ENCODE assay signal across 9 mouse cellular contexts in genomic region chr11:114822727-114823126, GRCm38 (mm10). TPM values are rescaled to one million over a fixed set of nuclear protein-coding genes. Genes with fewer than 3 reads are reported as not detected.
A peak's percentile ranks its signal among the peaks of the same experiment; 100 is the strongest.
DNase-seq lines count a peak whose midpoint lies in the region; ATAC-seq and TF ChIP-seq lines count a peak whose summit lies in the region.
"Had no signal": no experiment of that assay in that cellular context is flagged by ENCODE, and none has a peak within 500 bp of the region (broad histone marks: within the 10 kb centered on the region; RNA-seq: fewer than 3 reads in every experiment).

No protein-coding gene starts in this region.

- H3K9me3 ChIP-seq in forebrain, embryonic 10.5 days = peaks cover 11% of the 10 kb centered on the region
- no peaks in the 10 kb centered on the region for H3K9me3 ChIP-seq in forebrain, embryonic 11.5 days (ENCODE audit: control insufficient read depth, low read length)
- H3K9me3 ChIP-seq in lung, embryonic 16.5 days (ENCODE audit: control insufficient read depth, low read length) = no peaks in the 10 kb centered on the region
- no peaks in the 10 kb centered on the region for H3K9me3 ChIP-seq in stomach, postnatal 0 days (ENCODE audit: control insufficient read depth, low read length)

- H3K4me3 ChIP-seq in forebrain, embryonic 10.5 days = peak overlapping the region; percentile 26; the same call in 1 of the 2 replicates
- no peak overlapping the region for H3K4me3 ChIP-seq in forebrain, embryonic 11.5 days (ENCODE audit: low read depth, low read length)
- H3K4me3 ChIP-seq in embryonic fibroblast, embryonic 13.5 days (ENCODE audit: insufficient read depth, low read length) = no peak overlapping the region
- H3K4me3 ChIP-seq in lung, embryonic 16.5 days (ENCODE audit: low read length) = no peak overlapping the region
- no peak overlapping the region for H3K4me3 ChIP-seq in stomach, postnatal 0 days (ENCODE audit: low read depth, low read length)

- H3K9ac ChIP-seq in forebrain, embryonic 11.5 days (ENCODE audit: low read length) = no peak overlapping the region
- H3K9ac ChIP-seq in lung, embryonic 16.5 days (ENCODE audit: low read length) = no peak overlapping the region
- no peak overlapping the region for H3K9ac ChIP-seq in stomach, postnatal 0 days (ENCODE audit: low read length)

- no peak overlapping the region for H3K4me2 ChIP-seq in forebrain, embryonic 11.5 days (ENCODE audit: low read depth, low read length, severe bottlenecking)
- peak overlapping the region; percentile 38 for H3K4me2 ChIP-seq in lung, embryonic 16.5 days (ENCODE audit: low read depth, low read length)
- H3K4me2 ChIP-seq in stomach, postnatal 0 days (replicated peaks; ENCODE audit: low read depth) = 0 out of 2 replicates have a peak overlapping the region, but pooled peaks have one; percentile 11

- H3K36me3 ChIP-seq in forebrain, embryonic 10.5 days (replicated peaks) = no peaks in the 10 kb centered on the region
- H3K36me3 ChIP-seq in forebrain, embryonic 11.5 days (ENCODE audit: control insufficient read depth, insufficient read depth, low read length) = no peaks in the 10 kb centered on the region
- H3K36me3 ChIP-seq in lung, embryonic 16.5 days (ENCODE audit: control insufficient read depth, insufficient read depth, low read length) = no peaks in the 10 kb centered on the region
- H3K36me3 ChIP-seq in stomach, postnatal 0 days (ENCODE audit: control insufficient read depth, insufficient read depth, low read length) = no peaks in the 10 kb centered on the region

- H3K27me3 ChIP-seq in forebrain, embryonic 10.5 days (ENCODE audit: poor library complexity, severe bottlenecking) = peaks cover 23% of the 10 kb centered on the region
- H3K27me3 ChIP-seq in forebrain, embryonic 11.5 days (ENCODE audit: control insufficient read depth, insufficient read depth, low read length) = no peaks in the 10 kb centered on the region
- H3K27me3 ChIP-seq in lung, embryonic 16.5 days (ENCODE audit: control insufficient read depth, insufficient read depth, low read depth, low read length) = no peaks in the 10 kb centered on the region
- no peaks in the 10 kb centered on the region for H3K27me3 ChIP-seq in stomach, postnatal 0 days (ENCODE audit: control insufficient read depth, insufficient read depth, low read length)

- intact Hi-C loops in heart, postnatal 36 days (cut with DNase I) = no loop called here

- WGBS in forebrain, embryonic 10.5 days = 65% methylated on average over 12 of the region's 12 CpGs
- WGBS in forebrain, embryonic 11.5 days = 66% methylated on average over 12 of the region's 12 CpGs
- WGBS in lung, embryonic 16.5 days = 25% methylated on average over 12 of the region's 12 CpGs
- 46% methylated on average over 12 of the region's 12 CpGs for WGBS in stomach, postnatal 0 days

- no peak for TF ChIP-seq EP300 in stomach, postnatal 0 days (optimal IDR thresholded peaks at IDR 0.05)

- no peak for DNase-seq in forebrain, embryonic 10.5 days (ENCODE audit: extremely low spot score, low spot score)
- DNase-seq in forebrain, embryonic 11.5 days (ENCODE audit: low spot score) = no peak
- peak; percentile 19 to 33 for DNase-seq in heart, postnatal 36 days
- DNase-seq in layer of hippocampus, adult 9-10 months (ENCODE audit: low spot score) = peak; percentile 55
- DNase-seq in stomach, postnatal 0 days (ENCODE audit: low spot score) = peak; percentile 46

- no peak for TF ChIP-seq CTCF in embryonic fibroblast, embryonic 13.5 days (IDR thresholded peaks at IDR 0.05; ENCODE audit: borderline replicate concordance, insufficient read depth, low read length)
- no peak for TF ChIP-seq CTCF in stomach, postnatal 0 days (IDR thresholded peaks at IDR 0.05; ENCODE audit: low read depth)

- peaks cover 57% of the 10 kb centered on the region for H3K4me1 ChIP-seq in forebrain, embryonic 10.5 days
- H3K4me1 ChIP-seq in forebrain, embryonic 11.5 days (replicated peaks; ENCODE audit: control insufficient read depth, insufficient read depth, low read length) = peaks cover 12% of the 10 kb centered on the region
- peaks cover 2% of the 10 kb centered on the region; the same call in 1 of the 2 replicates for H3K4me1 ChIP-seq in embryonic fibroblast, embryonic 13.5 days (ENCODE audit: control insufficient read depth, insufficient read depth, low read length)
- H3K4me1 ChIP-seq in lung, embryonic 16.5 days (replicated peaks; ENCODE audit: control insufficient read depth, insufficient read depth, low read length) = peaks cover 29% of the 10 kb centered on the region
- H3K4me1 ChIP-seq in stomach, postnatal 0 days (replicated peaks; ENCODE audit: control insufficient read depth, insufficient read depth) = no peaks in the 10 kb centered on the region

- no peak for ATAC-seq in forebrain, embryonic 11.5 days (replicated peaks; ENCODE audit: low FRiP score)
- ATAC-seq in lung, embryonic 16.5 days (ENCODE audit: low read depth) = peak; percentile 91
- ATAC-seq in stomach, postnatal 0 days (ENCODE audit: low FRiP score, low TSS enrichment) = no peak
- no peak for ATAC-seq in erythroblast, adult 5-6 weeks (replicated peaks; ENCODE audit: low FRiP score, poor library complexity, severe bottlenecking)

- H3K27ac ChIP-seq in forebrain, embryonic 10.5 days = peak overlapping the region; percentile 65
- H3K27ac ChIP-seq in forebrain, embryonic 11.5 days (ENCODE audit: low read depth, low read length) = no peak overlapping the region
- peak overlapping the region; percentile 44; the same call in 1 of the 2 replicates for H3K27ac ChIP-seq in embryonic fibroblast, embryonic 13.5 days (ENCODE audit: insufficient read depth, low read length)
- peak overlapping the region; percentile 92 for H3K27ac ChIP-seq in lung, embryonic 16.5 days (ENCODE audit: low read length)
- H3K27ac ChIP-seq in stomach, postnatal 0 days (replicated peaks) = no peak overlapping the region

- TF ChIP-seq POLR2A in embryonic fibroblast, embryonic 13.5 days (IDR thresholded peaks at IDR 0.05; ENCODE audit: low read depth, low read length) = no peak

RNA-seq across cellular contexts. Expression of gene Gpr142, which starts 24.0 kb away (rescaled TPM):
- 0.21 TPM in 1 of 2 replicates, not detected in the other for polyA plus RNA-seq in forebrain, embryonic 10.5 days (2016; fragmentation: Nextera tagmentation; extraction: Ambion mirVana)
- polyA plus RNA-seq in forebrain, embryonic 11.5 days (2014; fragmentation: Nextera tagmentation; extraction: Ambion mirVana) = not detected in 2 replicates
- polyA plus RNA-seq in embryonic fibroblast, embryonic 13.5 days (2011; ENCODE audit: insufficient read length, low read depth, missing spikeins) = not detected in 2 replicates
- total RNA-seq in heart, postnatal 36 days (2021) = not detected
- polyA plus RNA-seq in lung, embryonic 16.5 days (2015; fragmentation: Nextera tagmentation; extraction: Ambion mirVana) = not detected in 2 replicates
- 0.08 TPM in 1 of 2 replicates, not detected in the other for polyA plus RNA-seq in stomach, postnatal 0 days (2015; fragmentation: Nextera tagmentation; extraction: Ambion mirVana)
- not detected in 2 replicates for total RNA-seq in erythroblast, adult 5-6 weeks (2015; ENCODE audit: low replicate concordance)
- not detected in 2 replicates for total RNA-seq in erythroblast, adult 5-6 weeks (2017; ENCODE audit: low replicate concordance)
- polyA plus RNA-seq: spleen, adult 2 months had no signal

RNA-seq across cellular contexts. Expression of gene Btbd17, which starts 27.0 kb away (rescaled TPM):
- polyA plus RNA-seq in forebrain, embryonic 10.5 days (2016; fragmentation: Nextera tagmentation; extraction: Ambion mirVana) = 20.7 and 20.8 TPM in 2 replicates
- 42.2 and 47.3 TPM in 2 replicates for polyA plus RNA-seq in forebrain, embryonic 11.5 days (2014; fragmentation: Nextera tagmentation; extraction: Ambion mirVana)
- polyA plus RNA-seq in embryonic fibroblast, embryonic 13.5 days (2011; ENCODE audit: insufficient read length, low read depth, missing spikeins) = not detected in 2 replicates
- total RNA-seq in heart, postnatal 36 days (2021) = not detected
- 0.23 and 0.34 TPM in 2 replicates for polyA plus RNA-seq in lung, embryonic 16.5 days (2015; fragmentation: Nextera tagmentation; extraction: Ambion mirVana)
- 0.44 and 0.74 TPM in 2 replicates for polyA plus RNA-seq in stomach, postnatal 0 days (2015; fragmentation: Nextera tagmentation; extraction: Ambion mirVana)
- total RNA-seq in erythroblast, adult 5-6 weeks (2015; ENCODE audit: low replicate concordance) = not detected in 2 replicates
- total RNA-seq in erythroblast, adult 5-6 weeks (2017; ENCODE audit: low replicate concordance) = not detected in 2 replicates

RNA-seq across cellular contexts. Expression of gene Gprc5c, which starts 28.2 kb away (rescaled TPM):
- polyA plus RNA-seq in forebrain, embryonic 10.5 days (2016; fragmentation: Nextera tagmentation; extraction: Ambion mirVana) = 31.7 and 32.3 TPM in 2 replicates
- polyA plus RNA-seq in forebrain, embryonic 11.5 days (2014; fragmentation: Nextera tagmentation; extraction: Ambion mirVana) = 14.1 and 14.4 TPM in 2 replicates
- polyA plus RNA-seq in embryonic fibroblast, embryonic 13.5 days (2011; ENCODE audit: insufficient read length, low read depth, missing spikeins) = 6.4 and 9.2 TPM in 2 replicates
- total RNA-seq in heart, postnatal 36 days (2021) = 10 to 100 TPM; 10.2 to 11.2 TPM
- 30.7 and 33.2 TPM in 2 replicates for polyA plus RNA-seq in lung, embryonic 16.5 days (2015; fragmentation: Nextera tagmentation; extraction: Ambion mirVana)
- polyA plus RNA-seq in stomach, postnatal 0 days (2015; fragmentation: Nextera tagmentation; extraction: Ambion mirVana) = 10.8 and 11.2 TPM in 2 replicates
- 0.77 TPM in 1 of 2 replicates, not detected in the other for total RNA-seq in erythroblast, adult 5-6 weeks (2015; ENCODE audit: low replicate concordance)
- total RNA-seq in erythroblast, adult 5-6 weeks (2017; ENCODE audit: low replicate concordance) = 0.09 TPM in 1 of 2 replicates, not detected in the other

RNA-seq across cellular contexts. Expression of gene Kif19a, which starts 57.5 kb away (rescaled TPM):
- 0.33 and 0.71 TPM in 2 replicates for polyA plus RNA-seq in forebrain, embryonic 10.5 days (2016; fragmentation: Nextera tagmentation; extraction: Ambion mirVana)
- polyA plus RNA-seq in forebrain, embryonic 11.5 days (2014; fragmentation: Nextera tagmentation; extraction: Ambion mirVana) = 0.83 and 1.2 TPM in 2 replicates
- not detected in 2 replicates for polyA plus RNA-seq in embryonic fibroblast, embryonic 13.5 days (2011; ENCODE audit: insufficient read length, low read depth, missing spikeins)
- total RNA-seq in heart, postnatal 36 days (2021) = under 1 TPM in 1 of 2 experiments, not detected in 1; 0.35 TPM
- 0.46 and 0.72 TPM in 2 replicates for polyA plus RNA-seq in lung, embryonic 16.5 days (2015; fragmentation: Nextera tagmentation; extraction: Ambion mirVana)
- polyA plus RNA-seq in stomach, postnatal 0 days (2015; fragmentation: Nextera tagmentation; extraction: Ambion mirVana) = 0.35 and 0.58 TPM in 2 replicates
- total RNA-seq in erythroblast, adult 5-6 weeks (2015; ENCODE audit: low replicate concordance) = 0.58 TPM in 1 of 2 replicates, not detected in the other
- total RNA-seq in erythroblast, adult 5-6 weeks (2017; ENCODE audit: low replicate concordance) = 0.70 TPM in 1 of 2 replicates, not detected in the other

Comparison
In these comparisons a context has a peak if more than half of its experiments do, and no peak if none do; other contexts are left out.
1. H3K27ac ChIP-seq: peak in forebrain, embryonic 10.5 days (single experiment), embryonic fibroblast, embryonic 13.5 days (single experiment) and lung, embryonic 16.5 days (single experiment); none in forebrain, embryonic 11.5 days (single experiment) and stomach, postnatal 0 days (single experiment).
2. DNase-seq: peak in heart, postnatal 36 days (2 of 2), layer of hippocampus, adult 9-10 months (single experiment) and stomach, postnatal 0 days (single experiment); none in forebrain, embryonic 10.5 days (single experiment) and forebrain, embryonic 11.5 days (single experiment).
3. RNA of gene Btbd17, which starts 27.0 kb away (polyA plus RNA-seq): 42.2 to 47.3 TPM in forebrain, embryonic 11.5 days and 20.7 to 20.8 TPM in forebrain, embryonic 10.5 days; 0.44 to 0.74 TPM in stomach, postnatal 0 days, 0.23 to 0.34 TPM in lung, embryonic 16.5 days and not detected in embryonic fibroblast, embryonic 13.5 days; every median in the first group is over 10 times any median in the second.